Mouse (Mus musculus): ENCODE measurements around the gene Lpin1.

DNA sequence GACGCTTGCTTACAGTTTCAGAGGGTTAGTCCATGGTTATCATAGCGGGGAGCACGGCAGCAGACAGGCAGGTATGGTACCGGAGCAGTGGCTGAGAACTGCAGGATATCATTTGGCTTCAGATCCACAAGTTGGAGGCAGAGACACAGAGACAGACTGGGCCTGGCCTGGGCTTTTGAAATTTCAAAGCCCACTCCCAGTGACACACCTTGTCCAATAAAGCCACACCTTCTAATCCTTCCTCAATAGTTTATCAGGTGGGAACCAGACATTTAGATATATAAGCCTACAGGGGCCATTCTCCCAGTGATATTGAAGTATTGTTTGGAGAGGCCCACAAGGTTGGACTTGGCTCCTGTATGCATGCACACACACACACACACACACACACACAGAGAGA lies 8.5 kb downstream of the Lpin1 start:
- TF ChIP-seq EP300 (IDR thresholded peaks at IDR 0.05) (no peak), CTCF (IDR thresholded peaks at IDR 0.05) (no peak)
